Mouse (Mus musculus) spleen, adult 2 months (tissue): ENCODE measurements around the gene Fnbp1. TPM values are rescaled to one million over a fixed set of nuclear protein-coding genes. Genes with fewer than 3 reads are reported as not detected.

Source experiments
- DNase-seq, 2 experiments: peaks; one replicate each; pipeline versions ENCODE4 v3.0.0 to v3.0.0-alpha.2; 2012 to 2021; ENCODE audit warnings: low spot score in 2 of 2, low read depth in 1 of 2
- H3K27ac ChIP-seq: fragments of 200-500 bp; 2 replicates; pipeline ENCODE4 v1.5.1; 2012; ENCODE audit warnings: low read length, inconsistent platforms; ENCODE audit not compliant: insufficient read depth
- H3K27me3 ChIP-seq: fragments of 200-500 bp; 2 replicates; pipeline ENCODE4 v1.6.1; 2012; ENCODE audit warnings: mild to moderate bottlenecking, moderate library complexity, low read length, inconsistent platforms; ENCODE audit not compliant: control insufficient read depth, insufficient read depth
- H3K36me3 ChIP-seq: fragments of 200-500 bp; 2 replicates; pipeline ENCODE4 v1.6.1; 2012; ENCODE audit warnings: mild to moderate bottlenecking, low read length, inconsistent platforms; ENCODE audit not compliant: control insufficient read depth, insufficient read depth
- H3K4me1 ChIP-seq: fragments of 200-500 bp; 2 replicates; pipeline ENCODE4 v1.6.1; 2011; ENCODE audit warnings: inconsistent platforms; ENCODE audit not compliant: control insufficient read depth, insufficient read depth, insufficient read length
- H3K4me3 ChIP-seq: fragments of 200-500 bp; 2 replicates; pipeline ENCODE4 v1.5.1; 2011; ENCODE audit warnings: mild to moderate bottlenecking, inconsistent platforms; ENCODE audit not compliant: insufficient read depth, insufficient read length; ENCODE audit errors: extremely low read depth
- CTCF ChIP-seq: fragments of 200-500 bp; IDR thresholded peaks from 2 replicates; pipeline ENCODE4 v1.5.1; 2011; ENCODE audit warnings: mild to moderate bottlenecking, inconsistent platforms; ENCODE audit not compliant: insufficient read depth, insufficient read length, insufficient replicate concordance; ENCODE audit errors: extremely low read depth
- POLR2A ChIP-seq: fragments of 200-500 bp; IDR thresholded peaks from 2 replicates; pipeline ENCODE4 v1.6.1; 2011; ENCODE audit warnings: low read depth, low read length, inconsistent platforms
- WGBS: fragments of 180-500 bp; shearing (Covaris S2); methylation state at CpG from one replicate; pipeline ENCODE4 v1.1.7; 2018; 5-methylcytosine and 5-hydroxymethylcytosine counted together
- polyA plus RNA-seq: library from polyadenylated mRNA; depleted of rRNA; stranded (reverse); fragments of >200 nt; gene quantifications from 2 replicates; pipeline ENCODE4 v1.2.3, GENCODE M21; 2012

Fnbp1 gene
- polyA plus RNA-seq, 1 experiment = 78.7 TPM

- Histone ChIP-seq H3K27me3 (no peaks in the 10 kb centered on the region), H3K4me1 (no peaks in the 10 kb centered on the region), H3K4me3 (no peak overlapping the region), H3K36me3 (peaks cover 5% of the 10 kb centered on the region), H3K27ac (no peak overlapping the region)
- no peak for DNase-seq
- TF ChIP-seq CTCF (no peak), POLR2A (no peak)
- 98% methylated on average over 2 of the region's 2 CpGs for WGBS
These were observed 121.6 kb downstream of the Fnbp1 start for GRCm38 (mm10) chr2:31020202-31020601.

GRCm38 (mm10) chr2:31019011-31019410, 122.8 kb downstream of the Fnbp1 start:
- 90% methylated on average over 8 of the region's 8 CpGs for WGBS
- TF ChIP-seq CTCF (no peak), POLR2A (no peak)
- H3K36me3 ChIP-seq = peaks cover 5% of the 10 kb centered on the region
- no peaks in the 10 kb centered on the region for H3K27me3 ChIP-seq
- DNase-seq = no peak
- no peaks in the 10 kb centered on the region for H3K4me1 ChIP-seq
- no peak overlapping the region for H3K4me3 ChIP-seq
- H3K27ac ChIP-seq = no peak overlapping the region

- TF ChIP-seq CTCF (no peak), POLR2A (no peak)
- 88% methylated on average over 8 of the region's 8 CpGs for WGBS
These were observed 123.3 kb downstream of the Fnbp1 start for GRCm38 (mm10) chr2:31018519-31018918.

GRCm38 (mm10) chr2:31017625-31018317, 124.0 kb downstream of the Fnbp1 start:
- no peaks in the 10 kb centered on the region for H3K27me3 ChIP-seq
- H3K27ac ChIP-seq = no peak overlapping the region
- H3K4me3 ChIP-seq = no peak overlapping the region
- WGBS = 96% methylated on average over 18 of the region's 18 CpGs
- DNase-seq = no peak
- peaks cover 5% of the 10 kb centered on the region for H3K36me3 ChIP-seq
- no peak for TF ChIP-seq POLR2A
- TF ChIP-seq CTCF = no peak
- no peaks in the 10 kb centered on the region for H3K4me1 ChIP-seq

More at GRCm38 (mm10) chr2:31018519-31018918, 123.3 kb downstream of the Fnbp1 start:
- no peaks in the 10 kb centered on the region for H3K27me3 ChIP-seq
- no peak overlapping the region for H3K27ac ChIP-seq
- no peaks in the 10 kb centered on the region for H3K4me1 ChIP-seq
- peaks cover 5% of the 10 kb centered on the region for H3K36me3 ChIP-seq
- no peak for DNase-seq
- H3K4me3 ChIP-seq = no peak overlapping the region

- no peak for TF ChIP-seq CTCF
- TF ChIP-seq POLR2A = no peak
- no peak overlapping the region for H3K4me3 ChIP-seq
- H3K36me3 ChIP-seq = peaks cover 6% of the 10 kb centered on the region
- no peak for DNase-seq
- no peaks in the 10 kb centered on the region for H3K27me3 ChIP-seq
- H3K27ac ChIP-seq = no peak overlapping the region
- 76% methylated on average over 14 of the region's 14 CpGs for WGBS
- no peaks in the 10 kb centered on the region for H3K4me1 ChIP-seq
These were observed 128.3 kb downstream of the Fnbp1 start for GRCm38 (mm10) chr2:31013371-31014120.

GRCm38 (mm10) chr2:31007208-31007607, 134.6 kb downstream of the Fnbp1 start:
- Histone ChIP-seq H3K36me3 (peaks cover 4% of the 10 kb centered on the region; the same call in 1 of the 2 replicates), H3K4me1 (no peaks in the 10 kb centered on the region), H3K27ac (no peak overlapping the region), H3K4me3 (no peak overlapping the region), H3K27me3 (no peaks in the 10 kb centered on the region)
- no peak for DNase-seq
- 85% methylated on average over 5 of the region's 5 CpGs for WGBS
- TF ChIP-seq POLR2A (no peak), CTCF (no peak)
